Mouse (Mus musculus) yolk sac, embryonic 10.5 days (tissue): ENCODE results near the gene Sema3b.
A peak's percentile ranks its signal among the peaks of the same experiment; 100 is the strongest.

ENCODE experiments used
- DNase-seq: peaks from one replicate; pipeline ENCODE4 v3.0.0-alpha.2; 2017; ENCODE audit warnings: low spot score

Gene Sema3b

DNA sequence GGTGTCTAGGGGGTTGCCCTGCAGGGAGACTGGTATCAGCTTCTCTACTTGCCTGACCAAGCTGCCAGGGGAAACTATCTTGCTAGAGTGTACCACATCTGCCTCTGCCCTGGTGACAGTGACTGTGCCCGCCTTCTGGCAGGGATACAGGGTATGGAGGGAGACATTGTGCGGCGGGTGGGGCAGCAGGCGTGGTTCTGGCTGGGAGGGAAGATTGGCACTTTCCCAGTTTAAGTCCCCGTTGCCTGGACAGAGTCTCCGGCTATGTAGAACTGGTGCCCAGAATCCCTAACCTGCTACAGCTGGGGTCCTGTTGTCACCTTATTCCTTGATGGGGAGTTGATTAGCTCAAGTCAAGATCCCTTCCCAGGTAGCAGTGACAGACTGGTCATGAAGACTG lies 23.4 kb upstream of the Sema3b start:
- DNase-seq = no peak

DNA sequence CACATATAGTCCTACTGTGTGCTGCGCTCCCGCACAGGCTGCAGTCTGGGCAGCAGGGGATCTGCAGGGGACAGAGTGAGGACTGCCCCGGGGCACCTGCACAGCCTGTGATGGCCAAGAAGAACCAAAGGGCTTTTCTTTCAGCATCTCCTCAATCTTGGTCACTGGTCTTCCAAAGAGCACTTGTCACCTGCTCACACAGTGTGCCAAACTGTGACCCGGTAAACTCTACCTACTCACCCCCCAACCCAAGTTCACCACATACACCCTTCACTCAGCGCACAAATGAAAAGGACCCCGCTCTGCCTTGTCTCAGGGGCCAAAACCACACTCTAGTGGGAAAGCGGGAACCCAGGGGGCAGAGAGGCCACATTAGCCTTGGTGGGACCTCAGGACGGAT lies 22.8 kb upstream of the Sema3b start:
- no peak for DNase-seq

DNA sequence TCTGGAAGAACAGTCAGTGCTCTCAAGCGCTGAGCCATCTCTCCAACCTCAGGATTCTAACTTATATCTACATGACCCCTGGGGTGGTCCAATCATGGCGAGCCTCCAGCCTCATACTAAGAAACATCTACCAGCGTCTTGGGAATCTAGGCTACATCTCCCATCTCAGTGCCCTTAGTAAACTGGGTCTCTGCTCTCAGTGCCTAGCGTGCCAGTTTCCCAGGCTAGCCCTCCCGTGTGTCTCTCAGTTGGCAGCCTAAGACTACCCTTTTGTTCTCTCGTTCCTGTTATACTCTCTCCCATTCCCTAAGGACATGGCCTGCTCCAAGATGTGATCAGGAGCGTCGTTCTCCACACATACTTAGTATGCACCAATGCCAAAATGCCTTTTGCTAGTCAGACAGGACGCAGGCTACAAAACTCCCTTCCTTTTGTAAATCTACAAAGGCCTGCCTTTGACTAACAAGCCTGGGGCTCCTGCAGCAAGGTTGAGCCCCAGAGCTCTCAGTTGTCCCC lies 22.3 kb upstream of the Sema3b start:
- DNase-seq = no peak

DNA sequence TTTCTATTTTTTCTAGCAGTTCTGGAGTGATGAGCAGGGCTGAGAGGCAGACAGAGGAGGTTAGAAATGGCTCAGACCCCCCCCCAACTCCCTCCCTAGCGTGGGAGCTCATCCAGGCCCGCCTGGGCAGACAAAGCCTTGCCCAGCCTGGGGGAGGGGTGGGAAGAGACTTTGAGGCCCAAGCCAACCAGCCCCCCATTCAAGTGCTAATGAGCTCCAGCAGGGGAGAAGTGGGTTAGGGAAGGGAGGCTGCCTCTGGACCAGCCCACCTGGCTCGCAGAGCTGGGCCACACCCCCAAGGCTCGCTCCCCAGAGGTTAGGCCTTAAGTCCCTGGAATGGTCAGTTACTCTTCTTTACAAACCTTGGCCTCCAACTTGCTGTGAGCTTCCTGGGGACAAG lies 21.5 kb upstream of the Sema3b start:
- no peak for DNase-seq

DNA sequence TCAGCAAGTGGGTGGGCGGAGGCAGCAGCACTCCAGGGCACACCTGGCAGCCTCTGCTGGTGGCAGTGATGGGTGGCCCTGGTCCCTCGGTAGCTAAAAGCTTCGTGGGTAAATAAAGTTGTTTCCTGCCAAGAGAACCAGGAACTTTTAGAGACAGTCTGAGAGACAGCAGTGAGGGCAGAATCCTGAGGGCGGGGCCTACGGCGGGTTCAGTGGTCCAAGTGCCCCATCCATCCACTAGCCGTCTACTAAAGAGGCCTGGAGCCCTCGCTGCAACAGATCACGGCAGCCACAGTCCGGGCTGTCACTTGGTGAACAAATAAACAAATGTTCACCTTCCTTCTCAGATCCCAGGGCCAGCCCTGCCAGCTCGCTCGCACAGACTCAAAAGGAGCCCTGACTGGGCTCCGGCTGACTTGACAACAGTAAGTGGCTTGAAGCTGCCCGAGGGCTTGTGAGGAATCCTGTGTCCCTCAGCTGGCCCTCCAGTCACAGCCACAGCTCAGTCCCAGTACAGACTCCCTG lies 20.9 kb upstream of the Sema3b start:
- DNase-seq = no peak

- no peak for DNase-seq
Observed at GRCm38 (mm10) chr9:107629411-107629730, 20.3 kb upstream of the Sema3b start.

GRCm38 (mm10) chr9:107628721-107629410 lies 19.8 kb upstream of the Sema3b start:
- no peak for DNase-seq

GRCm38 (mm10) chr9:107627387-107628255 lies 18.6 kb upstream of the Sema3b start:
- no peak for DNase-seq

DNA sequence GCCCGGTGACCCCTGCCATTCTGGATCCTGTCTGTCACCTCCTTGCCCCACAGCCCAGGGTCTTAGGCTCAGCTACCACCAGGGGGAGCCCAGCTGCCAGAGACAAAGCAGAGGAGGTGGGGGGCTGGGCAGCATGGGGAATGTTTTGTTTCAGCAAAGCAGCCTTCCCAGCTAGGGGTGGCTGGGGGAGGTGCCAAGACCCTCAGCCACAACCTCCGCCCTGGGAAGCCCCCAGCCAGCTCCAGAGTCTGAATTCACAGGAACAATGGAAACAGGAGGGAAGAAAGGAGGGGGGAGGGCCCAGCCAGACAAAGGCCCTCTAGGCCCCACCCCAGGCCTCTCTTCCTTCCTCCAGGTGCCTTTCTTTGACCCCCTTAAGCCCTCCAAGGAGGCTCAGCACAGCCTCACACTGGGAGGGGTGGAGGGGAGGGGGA lies 17.8 kb upstream of the Sema3b start:
- peak; percentile 81 for DNase-seq

- no peak for DNase-seq
Observed at GRCm38 (mm10) chr9:107626158-107626843, 17.3 kb upstream of the Sema3b start.

GRCm38 (mm10) chr9:107625351-107626128 lies 16.5 kb upstream of the Sema3b start:
- no peak for DNase-seq

DNA sequence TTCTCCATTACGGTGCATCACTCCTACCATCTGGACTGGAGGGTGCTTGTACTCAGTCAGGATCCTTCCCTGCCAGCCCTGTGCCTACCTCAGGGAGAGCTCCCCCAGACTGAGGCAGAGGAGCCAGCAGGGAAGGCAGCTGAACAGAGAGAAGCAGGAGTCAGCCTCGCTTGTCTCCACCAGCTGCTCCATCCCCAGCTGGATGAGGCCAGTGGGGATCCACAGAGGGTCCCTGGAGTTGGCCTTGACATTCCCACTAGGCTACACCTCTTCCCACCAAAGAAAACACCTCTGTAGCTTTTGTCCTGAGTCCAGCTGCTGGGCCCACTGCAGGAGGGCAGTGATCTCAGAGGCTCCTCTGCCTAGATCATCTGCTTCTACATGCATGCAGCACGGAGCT lies 15.9 kb upstream of the Sema3b start:
- DNase-seq = no peak

GRCm38 (mm10) chr9:107624539-107624938 lies 15.5 kb upstream of the Sema3b start:
- no peak for DNase-seq

DNA sequence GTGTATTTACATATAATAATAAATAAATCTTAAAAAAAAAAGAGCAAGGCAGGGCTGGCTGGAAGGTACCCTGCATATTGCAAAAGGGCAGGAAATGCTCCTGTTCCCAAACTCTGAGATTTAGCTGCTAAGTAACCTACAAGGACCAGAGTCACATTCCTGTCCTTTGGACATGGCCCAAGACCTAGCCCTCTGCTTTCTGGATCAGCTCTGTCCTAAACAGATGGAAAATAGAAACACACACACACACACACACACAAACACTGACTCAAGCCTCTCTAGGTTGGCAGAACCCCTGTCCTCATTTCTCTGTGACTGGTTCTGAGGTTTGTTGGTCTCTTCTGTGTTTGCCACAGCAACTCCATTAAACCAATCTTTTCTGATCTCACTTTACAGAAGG lies 11.9 kb upstream of the Sema3b start:
- DNase-seq = no peak

DNA sequence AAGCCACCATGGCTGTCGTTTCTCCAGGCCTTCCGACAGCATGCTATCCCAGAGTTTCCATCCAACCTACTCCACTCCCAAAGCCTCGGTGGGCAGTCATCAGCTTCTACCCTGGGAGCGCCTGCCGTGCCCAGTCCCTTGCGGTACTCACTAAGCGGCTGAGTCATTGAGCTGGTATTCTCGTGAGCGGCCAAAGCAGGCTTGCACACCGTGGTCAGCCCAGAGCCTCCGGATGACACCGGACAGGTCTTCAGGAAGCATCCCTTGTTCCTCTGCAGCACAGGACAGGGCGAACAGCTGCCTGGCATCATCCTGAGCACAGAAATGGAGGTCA lies 10.5 kb upstream of the Sema3b start:
- DNase-seq = no peak

DNA sequence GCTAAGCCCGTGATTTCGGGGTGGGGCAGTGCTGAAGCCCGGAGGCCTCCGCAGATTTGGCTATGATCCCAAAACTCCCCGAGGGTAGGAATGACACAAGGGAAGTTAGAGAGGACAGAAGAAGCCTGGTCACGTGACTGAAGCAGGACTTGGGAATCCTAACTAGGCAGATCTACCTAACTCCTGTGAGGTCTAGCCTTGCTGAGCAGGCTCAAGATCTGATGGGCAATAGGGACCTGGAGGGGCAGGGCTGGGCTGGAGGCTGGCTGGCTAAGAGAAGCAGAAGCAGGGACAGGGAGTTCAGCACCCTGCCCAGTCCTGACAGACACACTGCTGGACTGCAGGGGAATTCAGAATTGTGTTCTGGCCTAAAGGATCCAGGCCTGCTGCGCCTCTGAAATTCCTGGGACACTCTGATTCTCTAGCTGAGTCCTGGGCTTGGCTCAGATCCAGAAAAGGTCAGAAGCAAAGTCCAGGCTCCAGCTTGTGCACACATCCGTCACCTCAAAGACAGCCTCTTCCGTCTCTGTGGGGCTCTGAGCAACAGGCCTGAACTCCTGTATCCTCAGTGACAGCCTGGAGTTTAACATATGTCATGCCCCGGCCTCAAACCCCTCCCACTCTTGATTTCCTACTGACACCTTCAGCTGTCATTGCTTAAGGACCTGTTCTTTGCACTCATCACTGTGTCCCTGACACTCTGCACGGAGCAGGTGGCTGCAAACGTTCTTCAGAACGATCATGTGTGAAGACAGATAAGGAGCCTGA lies 9.9 kb upstream of the Sema3b start:
- DNase-seq = peak; percentile 88

DNA sequence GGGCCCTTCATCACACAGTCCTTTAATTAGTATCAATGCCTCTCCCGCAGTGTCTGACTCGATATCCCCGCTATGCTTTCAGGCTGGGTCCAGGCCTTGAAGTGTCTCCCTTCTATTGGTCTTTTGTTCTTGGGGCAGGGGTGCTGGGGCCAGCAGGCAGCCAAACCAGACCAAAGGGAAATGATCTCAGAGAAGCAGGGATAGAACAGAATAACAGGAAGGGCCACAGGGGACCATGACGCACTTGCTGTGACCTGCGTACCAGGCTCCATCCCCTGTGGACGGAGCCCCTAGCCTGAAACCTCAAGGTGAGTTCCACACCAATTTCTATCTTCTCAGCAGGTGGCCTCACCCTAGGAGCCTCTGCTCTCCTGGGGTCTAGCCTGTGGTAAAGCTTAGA lies 9.1 kb upstream of the Sema3b start:
- DNase-seq = no peak

DNA sequence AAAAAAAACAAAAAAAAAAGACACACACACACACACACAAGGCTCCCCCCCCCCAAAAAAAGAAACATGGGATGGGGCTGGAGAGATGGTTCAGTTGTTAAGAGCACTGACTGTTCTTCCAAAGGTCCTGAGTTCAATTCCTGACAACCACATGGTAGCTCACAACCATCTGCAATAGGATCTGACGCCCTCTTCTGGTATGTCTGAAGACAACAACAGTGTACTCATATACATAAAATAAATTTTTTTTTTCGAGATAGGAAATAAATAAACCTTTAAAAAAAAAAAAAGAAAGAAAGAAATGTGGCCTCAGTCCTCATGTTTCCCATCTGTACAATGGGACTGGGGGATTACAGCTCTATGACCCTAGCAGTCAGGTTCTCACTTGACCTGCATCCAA lies 8.4 kb upstream of the Sema3b start:
- DNase-seq = no peak

DNA sequence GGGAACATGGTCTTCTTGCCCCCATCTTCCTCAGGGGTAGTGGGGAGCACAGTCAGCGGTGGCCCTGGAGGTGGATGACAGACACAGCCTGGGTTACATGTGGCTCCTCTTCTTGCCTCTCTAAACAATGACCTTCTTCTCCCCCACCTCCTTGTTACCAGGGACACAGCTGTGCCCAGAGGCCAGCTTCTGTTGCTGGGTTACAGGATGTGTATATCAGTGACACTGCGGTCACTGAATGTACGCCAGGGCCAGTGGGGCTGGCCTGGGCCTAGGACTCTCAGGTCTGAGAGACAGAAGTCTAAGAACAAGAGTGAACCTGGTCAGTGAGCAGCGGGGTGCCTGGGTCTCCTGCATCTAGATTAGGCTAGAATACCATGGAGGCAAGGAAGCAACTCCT lies 6.0 kb upstream of the Sema3b start:
- no peak for DNase-seq

GRCm38 (mm10) chr9:107612945-107613569 lies 4.0 kb upstream of the Sema3b start:
- no peak for DNase-seq
